Mouse (Mus musculus): ENCODE data around the gene Cdh13.

Gene Cdh13

DNA sequence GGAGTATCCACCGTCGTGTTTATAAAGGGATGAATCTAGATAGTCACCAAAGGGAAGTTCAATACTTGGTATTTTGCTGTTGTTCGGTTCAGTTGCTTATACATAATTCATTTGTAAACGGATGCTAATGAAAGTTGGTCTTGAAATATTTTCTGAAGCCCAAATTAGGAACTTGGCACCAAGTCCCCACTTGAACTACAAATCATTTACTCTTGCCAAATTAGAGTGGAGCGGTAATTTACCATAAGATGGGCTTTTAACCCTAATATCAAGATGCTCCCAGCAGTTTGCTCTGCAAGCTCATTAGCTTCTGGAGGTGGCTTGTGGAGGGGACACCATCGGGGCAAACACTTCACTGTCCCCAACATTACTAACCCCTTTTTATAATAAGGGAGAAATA is 164.5 kb downstream of the Cdh13 start:
- no peak for DNase-seq (ENCODE audit: low spot score)

DNA sequence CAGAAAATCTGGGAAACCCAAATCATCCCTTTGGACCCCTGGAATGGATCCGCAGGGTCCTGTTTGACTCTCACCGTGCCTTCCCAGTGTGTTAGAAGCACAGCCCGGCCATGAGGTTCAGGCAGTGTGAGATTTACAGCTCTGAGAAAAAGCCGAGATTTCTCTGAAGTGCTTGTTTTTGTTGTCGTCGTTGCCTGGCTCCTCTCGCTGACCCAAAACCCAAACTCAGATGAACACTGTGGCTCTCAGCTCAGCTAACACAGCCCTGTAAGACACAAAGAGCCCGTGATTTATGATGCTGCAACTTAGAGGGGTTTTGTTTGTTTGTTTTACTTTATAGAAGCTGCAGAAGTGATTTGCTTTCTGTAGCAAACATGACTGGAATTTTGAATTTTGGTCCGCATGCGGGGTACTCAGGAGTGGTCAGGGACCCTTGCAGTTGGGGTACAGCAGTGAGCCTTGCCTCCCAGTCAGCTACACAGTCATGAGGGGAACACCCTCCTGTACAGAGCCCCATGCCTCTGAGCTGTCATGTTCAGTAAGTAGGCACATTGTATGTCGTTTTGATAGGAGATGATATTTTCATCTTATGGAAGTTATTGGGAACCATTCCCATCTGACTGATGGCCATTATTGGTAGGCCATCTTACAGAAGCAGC is 169.0 kb downstream of the Cdh13 start:
- DNase-seq (ENCODE audit: low spot score), result no peak

DNA sequence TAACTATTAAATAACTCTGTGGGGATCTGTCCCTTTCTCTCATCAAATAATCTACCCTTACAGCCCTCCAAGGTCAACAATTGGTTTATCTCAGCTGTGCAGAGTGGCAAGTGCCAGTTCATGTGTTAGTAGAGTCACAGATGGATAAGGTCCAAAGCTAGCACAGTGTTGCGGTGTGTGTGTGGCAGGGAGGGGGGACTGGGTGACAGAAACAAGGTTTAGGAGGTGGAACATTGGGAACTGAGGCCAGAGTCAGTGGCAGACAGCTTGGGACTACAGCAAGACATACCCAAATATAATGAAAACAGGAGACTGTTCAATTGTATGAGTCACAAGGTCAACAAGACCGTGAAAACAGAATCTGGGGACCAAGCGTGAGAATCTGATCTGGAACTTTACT is 171.7 kb downstream of the Cdh13 start:
- no peak for DNase-seq (ENCODE audit: low spot score)

DNA sequence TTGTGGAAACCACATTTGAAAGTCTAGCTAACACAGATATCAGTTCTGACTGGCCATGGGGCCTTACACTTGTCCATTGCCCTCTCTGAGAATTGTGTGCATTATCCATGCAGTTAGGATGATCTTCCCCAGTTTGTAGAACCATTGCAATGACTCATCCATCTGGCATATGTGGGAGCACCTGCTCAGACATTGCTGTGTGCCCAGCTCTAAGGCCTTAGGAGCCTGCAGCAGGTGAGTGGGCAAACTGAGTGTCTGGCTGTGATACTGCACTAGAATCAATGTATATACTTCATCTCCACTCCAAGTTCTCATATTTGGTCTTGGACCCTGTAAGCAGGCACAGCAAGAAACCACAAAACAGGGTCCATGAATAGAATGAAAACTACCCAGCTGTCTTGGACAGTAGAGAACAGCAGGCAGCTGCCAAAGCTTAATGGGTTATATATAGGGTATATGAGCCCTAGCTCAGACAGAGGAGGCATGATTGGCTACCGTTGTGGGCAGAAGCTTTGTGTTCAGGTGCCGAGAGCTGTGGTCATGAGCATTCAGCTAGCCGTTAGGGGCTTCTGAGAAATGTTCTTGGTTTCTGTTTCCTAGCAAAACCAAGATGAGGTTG is 181.9 kb downstream of the Cdh13 start:
- no peak for DNase-seq (ENCODE audit: low spot score)

DNA sequence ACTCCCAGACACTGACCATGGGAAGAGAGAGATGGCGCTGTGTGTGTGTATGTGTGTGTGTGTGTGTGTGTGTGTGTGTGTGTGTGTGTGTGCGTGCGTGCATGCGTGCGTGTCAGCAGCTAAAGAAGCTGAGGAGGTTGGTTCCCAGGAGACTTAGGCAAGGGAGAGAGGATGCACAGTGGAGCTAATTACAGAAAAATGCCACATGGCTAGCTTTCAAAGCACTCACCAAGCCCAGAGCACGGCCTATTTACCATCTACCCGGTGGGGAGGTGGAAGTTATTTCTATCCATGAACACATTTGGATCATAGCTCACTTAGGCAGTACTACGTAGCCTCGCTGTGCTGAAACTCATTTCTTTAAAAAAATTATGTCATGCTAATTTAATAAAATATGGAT is 194.1 kb downstream of the Cdh13 start:
- no peak for DNase-seq (ENCODE audit: low spot score)

DNA sequence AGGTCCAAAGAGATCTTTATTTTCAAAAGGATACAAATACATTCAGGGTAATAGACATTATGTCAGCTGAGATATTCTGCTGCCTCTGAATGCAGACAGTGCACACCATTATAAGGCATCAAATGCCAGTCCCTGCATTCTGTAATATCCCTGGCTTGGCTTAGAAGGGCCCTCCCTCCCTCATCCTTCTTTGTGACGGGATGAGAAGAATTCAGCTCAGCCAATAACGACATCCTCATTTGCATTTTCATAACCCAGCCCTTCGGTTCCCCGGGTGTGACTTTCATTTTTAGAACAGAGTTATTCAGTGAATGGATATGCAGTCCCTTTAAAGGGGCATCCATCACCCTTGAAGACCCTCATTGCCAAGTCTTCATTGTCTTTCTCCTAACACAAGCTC is 205.2 kb downstream of the Cdh13 start:
- DNase-seq (ENCODE audit: low spot score), result no peak

DNA sequence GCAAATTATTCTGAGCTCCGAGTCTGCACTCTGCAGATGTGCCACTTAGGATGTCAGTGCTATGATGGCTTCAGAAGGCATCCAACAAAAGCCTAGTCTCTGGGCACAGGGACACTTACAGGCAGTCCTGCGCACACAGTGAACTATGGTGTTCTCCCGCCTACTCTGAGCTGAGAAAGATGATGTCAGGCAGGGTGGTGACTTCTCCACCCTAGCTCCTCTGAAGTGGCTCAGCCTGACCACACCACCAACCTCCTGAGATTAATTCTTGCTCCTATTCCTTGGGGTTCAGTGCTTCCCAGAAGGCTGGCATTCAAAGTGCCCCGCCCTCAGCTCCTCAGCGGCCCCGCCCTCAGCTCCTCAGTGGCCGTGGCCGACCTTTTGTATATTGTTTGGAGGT is 219.0 kb downstream of the Cdh13 start:
- DNase-seq (ENCODE audit: low spot score), result no peak

DNA sequence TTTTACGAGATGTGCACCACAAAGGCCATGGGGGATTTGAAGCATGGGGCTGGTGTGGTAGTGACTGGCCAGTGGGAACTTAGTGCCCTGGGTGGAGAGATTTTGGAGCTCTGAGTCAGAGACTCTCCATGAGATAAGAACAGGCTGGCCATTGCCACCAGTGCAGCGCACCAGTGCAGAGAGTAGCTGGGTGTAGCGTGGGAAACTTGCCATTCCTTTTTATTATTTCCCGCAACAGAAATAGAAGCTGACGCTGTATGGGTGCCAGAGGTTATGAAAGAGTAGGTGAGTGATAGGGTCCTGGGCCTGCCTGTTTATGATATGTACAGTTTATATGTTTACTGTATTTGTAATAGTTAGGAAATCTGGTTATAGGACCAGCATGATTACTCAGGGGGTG is 225.9 kb downstream of the Cdh13 start:
- no peak for DNase-seq (ENCODE audit: low spot score)

DNA sequence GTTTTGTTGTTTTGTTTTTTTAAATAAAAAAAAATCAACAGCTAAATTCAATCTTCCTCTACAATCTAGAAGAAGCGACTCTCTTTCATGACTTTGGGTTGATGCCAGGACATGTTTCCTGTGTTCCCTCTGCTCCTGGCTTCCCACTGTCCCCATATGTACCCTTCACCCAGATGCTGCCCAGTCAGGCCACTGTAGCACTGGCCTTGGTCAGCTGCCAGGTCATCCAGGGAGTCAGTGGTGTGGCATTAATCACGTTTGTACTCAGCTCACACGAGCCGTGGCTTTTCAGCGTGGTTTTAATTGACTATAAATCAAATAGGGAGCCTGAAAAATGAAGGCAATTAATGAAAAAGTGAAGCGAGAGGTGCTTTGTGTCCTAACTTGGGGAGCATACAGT is 229.7 kb downstream of the Cdh13 start:
- DNase-seq (ENCODE audit: low spot score), result no peak

DNA sequence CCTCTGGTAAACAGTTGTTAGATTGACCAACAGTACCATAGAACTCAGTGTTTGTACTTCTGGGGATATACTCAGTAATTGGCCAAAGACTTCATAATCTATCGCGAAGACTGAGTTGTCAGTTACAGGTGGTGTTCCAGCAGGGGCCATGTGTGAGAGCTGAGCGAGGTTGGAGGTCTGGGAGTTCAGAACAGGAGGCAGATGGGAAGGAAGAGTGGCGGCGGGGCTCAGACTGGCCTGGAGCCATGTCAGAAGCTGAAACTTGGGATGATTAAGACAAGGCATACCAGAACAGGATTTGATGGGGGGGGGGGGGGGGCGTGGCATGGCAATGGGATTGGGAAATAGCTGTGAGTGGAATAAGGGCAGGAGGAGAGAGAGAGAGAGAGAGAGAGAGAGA is 232.1 kb downstream of the Cdh13 start:
- DNase-seq (ENCODE audit: low spot score), result no peak

DNA sequence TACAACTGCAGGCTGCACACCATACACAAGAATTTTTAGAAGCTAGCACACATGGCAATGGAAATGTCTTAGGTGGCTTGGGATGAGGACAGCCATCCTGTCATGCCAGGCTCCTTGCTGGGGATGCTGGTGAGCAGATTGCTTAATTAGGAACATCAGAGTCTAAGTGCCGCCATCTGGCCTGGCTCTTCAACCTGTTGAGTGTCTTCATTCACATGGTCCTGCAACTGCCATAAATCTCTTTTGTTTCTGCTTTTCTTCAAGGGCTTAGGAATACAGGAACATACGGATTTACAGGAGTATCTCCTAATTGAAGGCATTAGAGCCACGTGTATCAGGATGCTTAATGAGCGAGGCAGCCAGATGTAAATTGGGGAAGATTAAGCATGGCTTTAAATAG is 233.5 kb downstream of the Cdh13 start:
- no peak for DNase-seq (ENCODE audit: low spot score)

DNA sequence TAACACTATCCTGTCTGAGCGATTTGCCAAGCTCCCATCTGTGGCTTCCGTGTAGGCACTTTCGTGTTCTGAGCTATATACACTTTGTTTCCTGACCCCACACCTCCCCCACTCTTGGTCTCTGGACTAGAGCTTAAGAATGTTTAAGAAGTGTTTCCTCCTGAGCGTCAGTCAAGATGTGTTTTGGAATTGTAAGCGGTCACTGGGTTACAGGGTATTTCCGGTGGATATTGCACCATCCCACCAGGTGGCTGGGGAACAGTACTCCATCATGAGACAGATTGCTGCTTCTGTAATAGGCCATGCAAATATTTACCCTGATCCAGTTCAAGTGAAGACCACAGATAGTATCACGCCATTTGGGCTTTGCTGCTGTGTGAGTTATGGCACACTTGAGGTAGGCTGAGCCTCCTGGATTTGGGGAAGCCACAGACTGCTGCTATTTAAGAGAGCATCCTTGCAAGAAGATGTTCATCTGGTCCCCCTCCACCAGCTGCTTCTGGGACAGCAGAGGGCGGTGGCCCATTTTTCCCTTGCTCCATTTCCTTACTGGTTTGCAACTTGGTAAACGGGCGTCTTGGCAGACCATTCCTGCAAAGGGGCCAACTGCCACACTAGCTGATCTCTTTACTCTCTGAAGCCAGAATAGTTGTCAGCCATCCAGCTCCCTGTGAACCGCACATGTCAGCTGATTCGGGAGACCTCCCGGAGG is 234.7 kb downstream of the Cdh13 start:
- no peak for DNase-seq (ENCODE audit: low spot score)

DNA sequence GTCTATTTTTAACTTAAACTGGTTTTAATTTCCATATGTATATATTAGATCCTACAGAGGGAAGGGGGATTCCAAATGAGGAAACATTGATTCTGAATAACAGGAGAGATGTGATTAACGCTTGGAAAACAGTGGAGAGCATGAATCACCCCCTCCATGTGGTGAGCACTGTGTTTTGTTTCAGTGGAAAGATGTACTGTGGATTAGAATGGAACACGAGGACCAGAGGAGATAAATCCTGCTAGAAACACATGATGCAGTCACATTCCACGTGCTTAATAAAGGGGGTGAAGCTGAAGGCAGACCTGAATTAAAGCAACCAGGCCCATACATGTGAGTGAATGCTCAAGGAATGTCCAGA is 235.2 kb downstream of the Cdh13 start:
- DNase-seq (ENCODE audit: low spot score), result no peak

DNA sequence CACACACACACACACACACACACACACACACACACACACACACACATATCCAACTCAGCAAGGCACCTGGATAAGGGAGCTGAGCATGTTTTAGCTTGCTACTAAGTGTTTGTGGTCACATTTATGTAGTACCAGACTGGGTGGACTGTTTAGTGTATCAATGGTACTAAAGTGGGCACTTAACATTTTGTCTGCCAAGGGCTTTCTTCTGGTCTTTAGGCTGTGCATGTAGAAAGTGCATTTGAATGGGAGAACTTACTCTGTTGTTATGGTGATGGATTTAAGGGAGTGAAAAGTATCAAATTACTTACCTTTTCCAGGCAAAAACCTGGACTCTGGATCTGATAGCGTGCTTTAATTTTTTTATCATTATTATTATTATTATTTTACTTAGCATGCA is 240.4 kb downstream of the Cdh13 start:
- no peak for DNase-seq (ENCODE audit: low spot score)

DNA sequence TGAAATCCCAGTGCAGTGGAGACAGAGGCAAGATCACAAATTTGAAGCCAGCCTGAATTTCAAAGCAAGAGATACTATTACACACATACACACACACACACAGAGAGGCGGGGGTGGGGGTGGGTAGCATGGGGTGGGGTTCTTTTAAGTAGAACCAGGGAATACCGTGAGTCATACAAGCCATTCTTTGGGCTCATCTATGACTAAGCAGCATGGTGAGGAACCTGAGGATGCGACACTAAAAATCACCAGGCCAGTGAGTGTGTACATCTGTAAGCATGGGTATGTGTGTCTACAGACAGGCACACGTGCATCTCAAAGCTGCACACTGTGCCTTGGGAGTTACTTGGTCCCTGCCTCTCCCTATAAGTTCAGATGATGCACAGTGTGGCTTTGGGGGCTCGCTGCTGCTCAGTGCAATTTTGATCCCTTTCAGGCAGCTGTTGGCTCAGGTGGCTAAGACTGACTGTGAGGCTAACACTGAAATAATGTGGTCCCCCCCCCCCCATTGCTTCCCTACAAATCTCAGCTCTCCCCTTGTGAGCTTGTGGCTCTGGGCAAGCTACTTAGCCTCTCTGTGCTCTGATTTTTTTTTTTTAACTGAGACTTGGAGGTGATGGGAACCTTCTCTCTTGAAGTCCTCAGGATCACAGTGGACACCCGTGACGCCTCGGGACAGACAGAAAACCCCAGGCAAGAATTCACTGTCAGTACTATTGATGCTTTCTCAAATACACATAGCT is 255.5 kb downstream of the Cdh13 start:
- DNase-seq (ENCODE audit: low spot score), result no peak

DNA sequence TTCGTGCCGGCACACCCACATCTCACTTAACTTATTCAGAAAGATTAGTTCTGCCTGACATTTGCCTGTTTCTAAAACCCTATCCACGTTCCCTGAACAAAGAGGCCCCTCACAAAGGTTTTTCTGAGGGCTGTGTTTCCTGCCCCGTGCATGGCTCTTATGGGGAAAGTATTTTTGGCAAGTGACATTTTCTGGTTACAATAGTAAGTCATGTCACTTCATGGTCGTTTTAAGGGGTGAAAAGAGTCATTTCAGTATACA is 256.0 kb downstream of the Cdh13 start:
- DNase-seq (ENCODE audit: low spot score), result no peak

DNA sequence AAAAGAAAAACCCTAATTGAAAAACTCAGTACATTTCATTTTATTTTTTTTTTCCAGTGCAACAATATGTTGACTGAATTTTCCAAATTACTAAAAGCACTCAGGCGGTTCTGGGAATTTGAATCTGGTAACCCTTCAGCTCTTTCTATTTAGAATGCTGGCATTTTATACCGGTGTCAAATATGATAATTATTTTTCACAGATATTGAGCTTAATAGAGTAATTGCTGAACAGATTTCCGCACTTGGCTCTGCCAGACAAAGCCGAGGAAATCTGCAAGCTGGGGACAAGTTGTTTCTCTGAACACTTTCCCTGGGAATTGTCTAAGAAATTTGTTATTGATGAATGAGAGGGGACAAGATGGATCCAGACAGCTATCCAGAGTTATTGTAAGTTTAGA is 256.4 kb downstream of the Cdh13 start:
- no peak for DNase-seq (ENCODE audit: low spot score)

DNA sequence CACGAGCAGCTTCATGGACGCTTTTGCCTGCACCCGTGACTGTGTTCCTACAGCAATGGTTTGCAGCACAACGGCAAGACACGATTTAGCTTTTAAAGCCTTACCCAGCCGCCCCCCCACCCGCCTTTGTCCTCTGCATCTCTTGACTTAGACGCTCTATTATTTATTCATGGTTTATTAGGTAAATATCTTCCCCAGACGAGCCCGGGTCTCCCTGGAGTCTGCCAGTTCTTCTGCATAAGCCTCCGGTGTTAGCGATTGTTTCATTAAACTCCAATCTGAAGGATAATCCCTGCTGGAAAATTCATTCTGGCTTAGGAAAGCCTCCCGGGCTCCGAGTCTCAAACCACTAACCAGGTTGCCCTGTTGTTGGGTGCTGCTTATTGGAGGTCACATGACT is 268.9 kb downstream of the Cdh13 start:
- no peak for DNase-seq (ENCODE audit: low spot score)

DNA sequence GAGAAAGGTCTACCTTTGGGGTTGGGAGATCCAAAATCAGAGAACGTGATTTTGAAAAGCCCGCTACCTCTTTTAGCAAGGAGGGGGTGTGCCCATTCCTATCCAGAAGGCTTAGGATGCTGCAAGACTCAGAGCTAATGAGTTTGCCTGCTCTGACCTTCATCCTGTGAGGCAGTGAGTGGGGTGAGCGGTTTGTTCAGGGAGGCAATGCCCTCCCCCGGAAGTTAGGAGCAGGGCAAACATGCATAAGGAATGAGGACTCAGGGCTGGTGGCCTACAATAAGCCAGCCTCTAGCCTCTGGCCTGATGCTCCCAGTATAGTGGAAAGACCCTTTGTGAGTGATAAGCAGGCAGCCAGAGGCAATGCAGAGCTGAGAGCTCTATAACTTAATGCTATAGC is 269.3 kb downstream of the Cdh13 start:
- DNase-seq (ENCODE audit: low spot score), result no peak

DNA sequence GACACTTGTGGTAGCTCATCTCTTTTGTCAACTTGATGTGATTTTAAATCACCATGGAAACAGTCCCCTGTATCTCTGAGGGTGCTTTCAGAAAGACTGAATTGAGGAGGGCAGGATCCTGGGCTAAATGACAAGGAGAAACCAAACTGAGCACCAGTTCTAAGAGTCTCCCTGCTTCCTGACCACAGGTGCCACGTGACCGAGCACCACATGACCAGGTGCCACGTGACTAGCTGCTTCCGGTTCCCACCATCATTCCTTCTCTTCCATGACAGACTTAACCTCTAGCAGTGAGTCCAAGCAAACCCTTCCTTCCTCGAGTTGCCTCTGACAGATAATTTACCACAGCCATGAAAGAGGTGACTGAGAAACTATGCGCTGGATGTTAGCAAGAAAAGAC is 280.5 kb downstream of the Cdh13 start:
- no peak for DNase-seq (ENCODE audit: low spot score)

DNA sequence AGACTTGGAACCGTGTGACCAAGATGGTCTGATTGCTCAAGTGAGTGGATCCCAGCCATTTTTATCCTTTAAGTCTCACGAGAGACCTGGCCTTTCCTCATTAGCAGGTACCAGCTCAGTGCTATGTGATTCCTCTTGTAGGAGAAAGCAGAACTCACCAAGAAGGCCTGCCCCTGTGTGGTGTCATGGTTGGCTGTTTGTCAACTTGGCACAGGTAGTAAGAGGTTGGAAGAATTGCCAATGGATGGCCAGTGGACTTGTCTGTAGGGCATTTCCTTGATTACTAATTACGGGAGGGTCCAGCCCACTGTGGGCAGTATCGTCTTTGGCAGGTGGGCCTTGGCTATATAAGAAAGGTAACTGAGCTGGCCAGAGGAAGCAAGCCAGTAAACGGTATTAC is 281.7 kb downstream of the Cdh13 start:
- no peak for DNase-seq (ENCODE audit: low spot score)

DNA sequence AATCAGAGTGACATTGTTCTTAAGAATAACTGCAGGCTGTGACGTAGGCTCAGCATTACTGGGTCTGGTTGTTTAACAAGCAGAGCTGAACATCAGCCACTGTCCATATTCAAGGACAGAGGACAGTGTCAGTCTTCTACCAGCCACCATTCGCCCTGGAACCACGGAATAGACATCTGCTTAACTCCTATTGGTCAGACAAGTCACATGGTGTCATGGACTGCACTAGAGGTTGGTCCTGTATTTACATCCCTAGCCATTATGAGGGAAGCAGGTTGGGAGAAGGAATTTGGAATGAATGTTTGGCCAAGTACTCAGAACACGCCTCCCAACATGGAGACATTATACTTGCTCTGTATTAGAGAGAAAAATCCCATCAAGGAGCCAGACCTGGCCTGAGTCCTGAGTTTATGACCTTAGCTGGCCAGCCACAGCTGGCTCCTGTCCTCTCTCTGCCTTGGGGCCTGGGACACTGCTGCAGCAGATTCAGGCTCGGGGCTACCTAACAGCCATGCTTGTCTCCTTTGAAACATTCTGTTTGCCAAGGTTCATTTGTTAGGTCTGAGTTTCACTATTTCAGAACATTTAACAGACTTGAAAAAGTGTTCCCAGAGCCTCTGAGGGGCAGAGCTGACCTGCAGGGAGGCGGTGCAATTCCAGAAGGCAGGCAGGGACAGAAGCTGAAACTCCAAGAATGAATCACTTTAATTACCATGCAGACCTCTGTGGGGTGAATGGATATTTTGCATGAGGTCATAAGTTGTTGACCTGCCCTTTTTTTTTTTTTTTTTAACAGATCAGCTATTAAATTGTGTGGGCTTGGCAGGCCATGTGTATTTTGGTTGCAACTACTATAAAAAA is 282.6 kb downstream of the Cdh13 start:
- DNase-seq (ENCODE audit: low spot score), result no peak

Data from T-cell, adult 2 months (primary cell).